Mouse (Mus musculus) ES-CJ7 (cell line): ENCODE results near the gene Hsfy2.

Experiments used
- DNase-seq: peaks from one replicate; pipeline ENCODE4 v3.0.0; 2011; ENCODE audit warnings: low read depth, low spot score

Gene Hsfy2

DNA sequence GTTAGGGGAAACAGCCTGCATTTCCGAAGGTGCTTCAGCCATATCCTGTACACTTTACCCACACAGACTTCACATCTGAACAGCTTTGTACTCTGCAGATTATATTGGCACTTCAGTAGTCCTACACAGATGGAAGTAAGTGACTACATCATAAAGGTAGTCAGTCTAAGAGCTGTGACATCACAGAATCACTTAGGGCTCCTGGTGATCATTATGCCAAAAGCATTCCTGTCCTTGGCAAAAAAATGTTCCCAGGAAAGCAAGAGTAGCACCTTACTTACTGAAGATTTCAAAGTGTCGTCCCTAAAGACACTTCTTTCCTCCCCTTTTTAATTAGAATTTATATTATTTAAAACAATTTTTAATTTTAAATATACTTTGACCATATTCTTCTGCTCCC, at the start of gene Hsfy2:
Gene Hsfy2 (minus strand): TSS at position 101 of the 400 bp plus-strand sequence.
- no peak for DNase-seq

DNA sequence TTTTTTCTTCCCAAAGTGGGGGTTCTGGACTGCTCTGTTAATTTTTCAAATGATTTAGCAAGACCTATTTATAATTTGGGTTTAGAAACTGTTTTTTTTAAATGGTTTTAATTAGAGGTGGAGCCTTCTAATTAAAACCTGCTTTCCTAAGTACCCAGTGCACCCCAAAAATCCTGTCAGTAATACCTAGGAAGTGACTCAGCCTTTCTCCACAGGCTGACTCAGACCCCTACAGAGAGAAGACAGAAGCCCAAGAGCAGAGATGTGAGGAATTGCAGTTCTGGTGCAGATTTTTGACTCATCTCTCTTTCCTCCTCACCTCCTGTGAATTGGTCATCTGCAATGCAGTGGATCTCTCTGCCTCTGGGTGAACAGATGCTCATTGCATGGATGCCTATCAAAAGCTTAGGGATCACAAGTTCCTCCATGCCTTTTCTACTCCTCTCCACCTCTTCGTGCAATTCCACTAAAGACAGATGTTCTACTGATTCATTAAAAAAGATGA, 47.9 kb upstream of the Hsfy2 start:
- DNase-seq: no peak

DNA sequence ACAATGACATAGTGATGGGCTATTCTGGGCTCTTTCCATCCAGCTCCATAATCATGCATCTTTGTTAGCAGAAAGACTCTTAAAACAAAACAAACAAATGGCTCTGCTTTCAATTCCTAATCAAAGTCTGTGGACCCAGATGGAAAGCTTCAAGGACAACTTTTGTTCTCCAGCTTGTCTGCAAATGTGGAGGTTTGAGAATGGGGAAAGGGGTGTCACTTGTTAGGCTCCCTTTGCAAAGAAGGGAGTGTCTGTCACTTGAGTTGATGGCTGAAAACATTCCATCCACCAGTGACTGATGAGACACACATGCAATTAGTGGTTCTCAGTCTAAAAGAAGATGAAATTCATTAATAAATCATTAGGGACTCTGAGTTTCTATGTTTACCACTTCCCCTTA, 47.3 kb upstream of the Hsfy2 start:
- peak; percentile 65 for DNase-seq

DNA sequence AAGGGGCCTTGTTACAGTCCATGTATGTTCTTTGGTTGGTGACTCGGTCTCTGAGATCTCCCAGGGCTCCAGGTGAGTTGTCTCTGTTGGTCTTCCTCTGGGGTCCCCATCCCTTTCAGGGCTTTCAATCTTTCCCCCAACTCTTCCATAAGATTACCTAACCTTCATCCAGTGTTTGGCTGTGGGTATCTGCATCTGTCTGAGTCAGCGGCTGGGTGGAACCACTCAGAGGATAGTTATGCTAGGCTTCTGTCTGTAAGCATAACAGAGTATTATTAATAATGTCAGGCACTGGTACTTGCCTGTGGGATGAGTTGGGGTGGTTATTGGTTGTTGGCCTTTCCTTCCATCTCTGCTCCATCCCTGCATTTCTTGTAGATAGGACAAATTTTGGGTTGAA, 44.0 kb upstream of the Hsfy2 start:
- no peak for DNase-seq

DNA sequence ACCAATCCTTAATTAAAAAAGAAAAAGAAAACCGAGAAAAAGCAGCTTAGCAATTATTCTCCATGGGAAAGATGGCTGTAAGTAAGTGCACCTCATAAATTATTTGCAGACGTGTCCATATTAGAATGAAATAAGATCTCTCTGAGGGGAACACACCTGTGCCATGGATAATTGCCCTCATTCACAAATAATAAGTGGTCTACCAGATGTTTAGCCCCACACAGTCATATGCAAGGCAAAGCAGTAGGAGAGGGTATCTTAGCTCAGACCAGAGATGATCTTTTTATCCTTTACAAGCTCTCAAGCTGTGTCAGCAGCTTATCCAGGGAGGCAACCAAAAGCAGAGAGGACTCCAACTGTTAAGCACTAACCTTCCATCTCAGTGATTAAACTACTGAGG, 38.0 kb upstream of the Hsfy2 start:
- no peak for DNase-seq

DNA sequence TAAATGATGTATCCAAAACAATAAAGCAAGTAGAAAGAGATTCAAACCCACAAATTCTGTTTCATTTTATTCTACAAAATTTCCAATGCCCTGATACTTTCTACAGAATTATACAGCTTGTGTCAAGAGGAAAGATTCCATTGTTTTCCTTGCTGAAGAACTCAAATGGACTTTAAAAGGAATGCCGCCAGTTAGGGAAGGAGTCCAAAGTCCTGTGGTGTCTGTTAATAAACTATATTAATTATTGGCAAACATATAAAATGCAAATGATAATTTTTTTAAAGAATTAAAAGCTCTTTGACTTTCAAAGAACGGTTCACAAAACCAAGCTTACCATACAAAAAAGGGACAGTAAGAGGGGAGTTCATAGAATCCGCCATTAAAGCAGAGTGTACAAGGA, 37.4 kb upstream of the Hsfy2 start:
- no peak for DNase-seq

DNA sequence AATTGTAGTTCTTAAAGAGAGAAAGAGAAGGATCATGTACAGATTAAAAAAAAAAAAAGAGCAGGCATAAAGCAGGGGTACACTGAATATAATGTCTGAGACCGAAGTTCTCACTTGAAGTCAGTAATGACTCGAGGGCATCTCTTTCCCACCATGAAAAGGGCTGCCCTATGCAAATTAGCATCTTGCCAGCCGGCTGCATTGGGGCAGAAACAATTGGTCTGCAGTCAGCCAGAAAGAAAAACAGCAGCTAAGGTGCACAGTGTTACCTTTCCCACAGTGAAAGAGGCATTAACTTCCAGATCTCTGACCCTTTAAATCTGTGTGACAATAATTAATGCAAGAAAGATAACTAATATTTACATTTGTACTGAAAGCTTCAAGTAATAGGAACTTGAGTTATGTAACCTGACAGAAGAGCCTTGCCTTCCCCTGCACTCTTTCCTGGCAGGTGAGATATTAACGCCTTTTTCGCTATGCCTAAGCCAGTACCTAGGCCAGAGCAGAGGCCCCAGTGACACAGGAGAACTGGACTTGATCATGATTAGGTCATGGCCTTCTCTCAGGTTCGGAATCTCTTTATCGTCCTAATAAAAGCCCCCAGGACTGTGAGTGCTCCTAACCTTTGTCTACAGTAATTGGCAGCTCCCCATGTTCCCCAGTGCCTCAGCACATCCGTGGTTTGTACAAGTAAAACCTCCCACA, 34.2 kb upstream of the Hsfy2 start:
- DNase-seq: no peak

DNA sequence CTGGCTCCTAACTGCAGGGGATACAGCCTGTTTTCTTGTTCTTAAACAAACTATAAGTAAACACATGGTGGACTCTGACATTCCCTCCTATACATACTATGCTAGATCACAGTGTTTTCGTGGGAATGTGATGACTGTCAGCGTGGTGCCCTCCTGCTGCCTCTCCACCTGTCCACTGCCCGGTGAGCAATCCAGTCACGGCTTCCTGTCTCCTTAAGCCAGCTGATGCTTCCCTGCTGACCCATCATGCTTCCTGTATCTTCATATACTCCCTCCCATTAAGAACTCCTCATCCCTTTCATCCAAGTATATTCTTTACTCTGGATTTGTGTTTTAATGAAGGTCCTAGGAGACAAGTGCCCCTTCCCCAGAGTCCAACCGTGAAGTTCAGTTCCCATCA, 33.3 kb upstream of the Hsfy2 start:
- no peak for DNase-seq

DNA sequence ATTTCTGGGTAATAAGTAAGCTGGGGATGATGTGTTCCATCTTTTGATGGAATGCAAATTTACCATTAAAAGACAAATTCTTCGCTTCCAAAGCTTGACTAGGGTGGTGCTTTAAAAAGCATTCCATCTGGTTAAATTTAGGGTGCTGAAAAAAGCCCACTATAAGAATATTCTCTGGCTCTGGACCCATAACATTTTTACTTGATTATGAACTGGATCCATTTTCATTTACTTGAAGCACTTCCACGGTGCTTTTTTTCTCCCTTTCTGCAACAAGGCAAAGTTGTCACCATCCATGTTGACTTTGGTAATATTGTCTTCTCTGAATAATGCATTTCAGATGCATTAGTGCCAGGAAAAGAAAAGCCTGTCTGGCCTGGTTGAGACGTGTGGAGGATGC, 27.4 kb upstream of the Hsfy2 start:
- no peak for DNase-seq

DNA sequence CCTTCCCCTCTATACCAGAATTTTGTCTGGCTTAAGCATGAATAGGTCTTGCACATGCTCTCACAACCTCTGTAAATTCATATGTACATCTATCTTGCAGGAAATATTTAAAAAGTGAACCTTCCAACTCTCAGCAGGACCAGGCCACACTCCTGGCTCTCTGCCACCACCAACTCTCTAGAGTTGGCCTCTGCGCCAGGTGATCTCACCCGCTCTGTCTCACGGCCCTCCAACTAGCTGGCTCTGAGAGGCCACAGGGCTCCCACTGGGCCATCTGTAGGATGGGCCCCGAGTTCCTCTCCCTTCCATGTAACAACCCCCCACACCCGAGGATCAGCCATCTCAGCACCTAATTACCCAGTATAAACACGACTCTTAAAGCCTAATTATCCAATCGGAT, 10.4 kb downstream of the Hsfy2 start:
- DNase-seq: no peak

DNA sequence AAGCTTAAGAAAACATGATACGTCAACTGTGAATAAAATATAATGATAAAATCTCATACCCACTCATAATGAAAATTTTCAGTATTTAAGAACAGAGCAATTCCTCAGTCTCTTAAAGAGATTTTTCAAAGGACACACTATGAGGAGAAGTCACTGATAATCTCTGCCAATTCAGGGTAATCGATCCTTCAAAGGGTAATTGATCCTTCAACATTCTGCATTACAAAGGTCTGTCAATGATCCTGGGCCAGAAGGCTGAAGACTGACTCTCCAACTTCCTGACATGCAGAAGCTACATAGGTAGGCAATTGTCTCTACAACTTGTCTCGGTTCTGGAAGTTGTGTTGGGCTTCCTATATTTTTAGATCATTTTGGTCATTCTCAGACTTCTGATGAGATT, 12.9 kb downstream of the Hsfy2 start:
- peak; percentile 14 for DNase-seq

DNA sequence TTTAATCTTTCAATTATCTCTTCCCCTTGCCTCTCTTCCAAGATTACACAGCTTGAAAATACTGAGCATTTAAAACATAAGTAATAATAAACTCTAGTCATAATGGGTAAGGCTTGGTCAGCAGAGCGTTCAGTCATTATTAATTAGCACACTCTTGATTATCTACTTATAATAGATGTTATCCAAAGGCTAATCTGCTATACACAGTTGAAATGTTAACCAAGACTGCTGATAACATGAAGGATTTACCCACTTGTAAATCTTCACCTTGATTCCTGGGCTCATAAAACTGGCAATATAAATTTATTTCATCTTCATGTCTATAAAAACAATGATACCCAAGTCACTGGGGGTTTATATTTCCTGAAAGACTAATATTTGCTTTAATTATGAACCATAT, 24.9 kb downstream of the Hsfy2 start:
- DNase-seq: no peak
